Mouse (Mus musculus) kidney, postnatal 0 days (tissue): ENCODE results near the gene Ece1. TPM values are rescaled to one million over a fixed set of nuclear protein-coding genes. Genes with fewer than 3 reads are reported as not detected.

ENCODE experiments used
- ATAC-seq: fragments of 200-750 bp; cut with Nextera tagmentation; replicated peaks from 2 replicates; pipeline ENCODE4 v1.8.0; 2017; ENCODE audit warnings: low read depth, moderate number of reproducible peaks, moderate TSS enrichment, moderate library complexity; ENCODE audit not compliant: low FRiP score
- DNase-seq: peaks from one replicate; pipeline ENCODE4 v3.0.0-alpha.2; 2016; ENCODE audit warnings: low spot score
- H3K27ac ChIP-seq: fragments of 300-500 bp; sonication (generic); 2 replicates; pipeline ENCODE4 v1.5.1; 2014; ENCODE audit warnings: mild to moderate bottlenecking
- H3K27me3 ChIP-seq: fragments of 300-500 bp; sonication (generic); 2 replicates; pipeline ENCODE4 v1.6.1; 2014; ENCODE audit warnings: low read length, mixed read lengths; ENCODE audit not compliant: insufficient read depth
- H3K36me3 ChIP-seq: fragments of 300-500 bp; sonication (generic); 2 replicates; pipeline ENCODE4 v1.6.1; 2014; ENCODE audit warnings: low read length, mixed read lengths; ENCODE audit not compliant: insufficient read depth
- H3K4me1 ChIP-seq: fragments of 300-500 bp; sonication (generic); replicated peaks from 2 replicates; pipeline ENCODE4 v1.6.1; 2014; ENCODE audit warnings: antibody characterized with exemption, low read length, mixed read lengths; ENCODE audit not compliant: insufficient read depth
- H3K4me2 ChIP-seq: fragments of 300-500 bp; sonication (generic); 2 replicates; pipeline ENCODE4 v1.6.1; 2014; ENCODE audit warnings: mild to moderate bottlenecking, low read length, moderate library complexity, mixed read lengths
- H3K4me3 ChIP-seq: fragments of 300-500 bp; sonication (generic); replicated peaks from 2 replicates; pipeline ENCODE4 v1.5.1; 2014; ENCODE audit warnings: low read depth, low read length
- H3K9ac ChIP-seq: fragments of 300-500 bp; sonication (generic); 2 replicates; pipeline ENCODE4 v1.6.1; 2014; ENCODE audit warnings: low read depth, low read length
- H3K9me3 ChIP-seq: fragments of 300-500 bp; sonication (generic); replicated peaks from 2 replicates; pipeline ENCODE4 v1.6.1; 2016; ENCODE audit warnings: low read length, inconsistent platforms, mixed read lengths
- CTCF ChIP-seq: IDR thresholded peaks from 2 replicates; pipeline ENCODE4 v1.5.1; 2016; ENCODE audit warnings: antibody characterized with exemption, low read depth, mild to moderate bottlenecking, moderate library complexity
- WGBS: fragments of 180-500 bp; shearing (Covaris S2); extraction: QIAGEN DNeasy Blood & Tissue Kit; methylation state at CpG from one replicate; pipeline ENCODE4 v1.1.7; 2014; 5-methylcytosine and 5-hydroxymethylcytosine counted together
- polyA plus RNA-seq: library from polyadenylated mRNA; unstranded; fragments of >200 nt; fragmentation: Nextera tagmentation; extraction: Ambion mirVana; gene quantifications from 2 replicates; pipeline ENCODE4 v1.2.1, GENCODE M21; 2015

Gene Ece1
- polyA plus RNA-seq, 1 experiment from 2014 or later: 40.8 TPM

GRCm38 (mm10) chr4:138003909-138004610 is 142.0 kb downstream of the Ece1 start:
- no peaks in the 10 kb centered on the region for H3K27me3 ChIP-seq
- H3K9me3 ChIP-seq: no peaks in the 10 kb centered on the region
- no peaks in the 10 kb centered on the region; the same call in 1 of the 2 replicates for H3K4me1 ChIP-seq
- no peak overlapping the region for H3K4me2 ChIP-seq
- H3K4me3 ChIP-seq: no peak overlapping the region
- ATAC-seq: peak; percentile 50; the same call in 1 of the 2 replicates
- TF ChIP-seq CTCF: no peak
- DNase-seq: no peak
- 0 out of 2 replicates have a peak, but pooled peaks cover 11% of the 10 kb centered on the region for H3K36me3 ChIP-seq
- WGBS: 63% methylated on average over 11 of the region's 11 CpGs
- no peak overlapping the region for H3K9ac ChIP-seq
- H3K27ac ChIP-seq: 0 out of 2 replicates have a peak overlapping the region, but pooled peaks have one; percentile 25

DNA sequence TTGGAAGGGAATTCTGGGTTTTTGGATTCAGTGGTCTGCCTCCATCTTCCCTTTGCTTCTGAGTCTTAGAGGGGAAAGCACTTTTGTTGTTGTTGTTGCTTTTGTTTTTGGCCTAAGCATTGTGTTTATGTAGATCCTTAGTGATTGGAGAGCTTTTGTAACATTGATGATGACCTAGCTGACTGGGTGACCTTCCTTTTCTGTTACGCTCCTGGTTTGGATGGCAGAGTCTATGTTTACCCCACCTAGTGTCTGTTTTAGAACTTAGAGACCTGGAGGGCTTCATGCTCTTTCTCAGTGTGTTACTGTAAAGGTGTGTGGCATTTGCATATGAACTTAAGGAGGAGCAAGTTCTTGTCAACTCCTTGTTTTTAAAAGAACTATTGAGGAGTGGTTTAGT is 143.7 kb downstream of the Ece1 start:
- 92% methylated on average over 1 of the region's 1 CpGs for WGBS
- ATAC-seq: no peak
- H3K4me3 ChIP-seq: no peak overlapping the region
- no peak overlapping the region for H3K9ac ChIP-seq
- no peaks in the 10 kb centered on the region for H3K9me3 ChIP-seq
- H3K4me2 ChIP-seq: no peak overlapping the region
- no peaks in the 10 kb centered on the region for H3K27me3 ChIP-seq
- TF ChIP-seq CTCF: no peak
- no peak overlapping the region for H3K27ac ChIP-seq
- no peaks in the 10 kb centered on the region for H3K4me1 ChIP-seq
- H3K36me3 ChIP-seq: 0 out of 2 replicates have a peak, but pooled peaks cover 4% of the 10 kb centered on the region
- DNase-seq: no peak

GRCm38 (mm10) chr4:138006951-138007613 is 145.0 kb downstream of the Ece1 start:
- Histone ChIP-seq H3K9ac (no peak overlapping the region), H3K27me3 (no peaks in the 10 kb centered on the region), H3K27ac (no peak overlapping the region), H3K4me1 (no peaks in the 10 kb centered on the region), H3K36me3 (peaks cover 9% of the 10 kb centered on the region; the same call in 1 of the 2 replicates), H3K4me2 (no peak overlapping the region), H3K9me3 (no peaks in the 10 kb centered on the region), H3K4me3 (no peak overlapping the region)
- DNase-seq (no peak), ATAC-seq (no peak)
- 57% methylated on average over 9 of the region's 9 CpGs for WGBS
- TF ChIP-seq CTCF: no peak

- no peak for ATAC-seq
- Histone ChIP-seq H3K4me1 (no peaks in the 10 kb centered on the region), H3K4me2 (no peak overlapping the region), H3K27me3 (no peaks in the 10 kb centered on the region), H3K9me3 (no peaks in the 10 kb centered on the region), H3K36me3 (peaks cover 9% of the 10 kb centered on the region; the same call in 1 of the 2 replicates), H3K9ac (no peak overlapping the region), H3K4me3 (no peak overlapping the region), H3K27ac (no peak overlapping the region)
- TF ChIP-seq CTCF: no peak
- WGBS: 73% methylated on average over 6 of the region's 6 CpGs
- peak; percentile 53 for DNase-seq
Observed at GRCm38 (mm10) chr4:138008646-138009045, 146.6 kb downstream of the Ece1 start.

- no peak overlapping the region for H3K4me2 ChIP-seq
- no peak overlapping the region for H3K4me3 ChIP-seq
- H3K9ac ChIP-seq: no peak overlapping the region
- ATAC-seq (no peak), DNase-seq (peak; percentile 16)
- H3K36me3 ChIP-seq: peaks cover 15% of the 10 kb centered on the region; the same call in 1 of the 2 replicates
- no peak overlapping the region for H3K27ac ChIP-seq
- TF ChIP-seq CTCF: no peak
- H3K9me3 ChIP-seq: no peaks in the 10 kb centered on the region
- WGBS: 92% methylated on average over 4 of the region's 4 CpGs
- H3K27me3 ChIP-seq: no peaks in the 10 kb centered on the region
- H3K4me1 ChIP-seq: no peaks in the 10 kb centered on the region
Observed at GRCm38 (mm10) chr4:138009786-138010502, 147.9 kb downstream of the Ece1 start.

GRCm38 (mm10) chr4:138013723-138014479 is 151.9 kb downstream of the Ece1 start:
- H3K4me1 ChIP-seq: no peaks in the 10 kb centered on the region; the same call in none of the 2 replicates
- H3K27ac ChIP-seq: no peak overlapping the region
- H3K36me3 ChIP-seq: peaks cover 26% of the 10 kb centered on the region; the same call in 1 of the 2 replicates
- no peak overlapping the region for H3K4me2 ChIP-seq
- no peaks in the 10 kb centered on the region for H3K27me3 ChIP-seq
- no peak overlapping the region for H3K9ac ChIP-seq
- H3K9me3 ChIP-seq: no peaks in the 10 kb centered on the region
- DNase-seq (peak; percentile 21), ATAC-seq (no peak)
- WGBS: 89% methylated on average over 15 of the region's 15 CpGs
- TF ChIP-seq CTCF: no peak
- H3K4me3 ChIP-seq: no peak overlapping the region

Other genes with a start within 250 kb of the Ece1 start
- 28.5 and 30.6 TPM in 2 replicates for gene Rap1gap, start 197.5 kb upstream of the Ece1 start, polyA plus RNA-seq
- 34.3 and 37.5 TPM in 2 replicates for gene Alpl, start 65.9 kb upstream of the Ece1 start, polyA plus RNA-seq
- gene Eif4g3, start 130.8 kb downstream of the Ece1 start, polyA plus RNA-seq: 26.6 and 28.6 TPM in 2 replicates